Mouse (Mus musculus): Measurements from ENCODE around the gene Defb3. TPM values are rescaled to one million over a fixed set of nuclear protein-coding genes. Genes with fewer than 3 reads are reported as not detected.
"Not testable (repeated sequence)": the region's sequence is repeated elsewhere in the genome, so short reads cannot be mapped to it uniquely, and the experiment has no call there.

The Defb3 gene
- not detected in 2 replicates for polyA plus RNA-seq (2015; fragmentation: Nextera tagmentation; extraction: Ambion mirVana)

DNA sequence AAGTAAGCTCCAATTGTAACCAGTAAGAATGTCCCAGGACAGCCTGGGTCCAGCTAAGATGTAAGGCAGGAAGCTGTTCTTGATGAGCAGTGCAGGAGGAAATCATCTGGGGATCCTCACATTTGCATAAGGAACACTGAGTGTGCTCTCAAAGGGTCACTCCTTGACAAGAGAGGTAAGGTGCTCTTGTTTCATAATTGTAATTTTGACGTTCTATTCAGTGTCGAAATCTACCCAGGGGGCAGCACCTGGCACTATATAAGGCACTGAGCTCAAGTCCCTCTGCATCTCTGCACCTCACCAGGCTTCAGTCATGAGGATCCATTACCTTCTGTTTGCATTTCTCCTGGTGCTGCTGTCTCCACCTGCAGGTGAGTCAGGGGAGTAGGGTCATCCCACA, at the start of gene Defb3:
TSS of gene Defb3 (plus strand) at position 301 of the 400 bp plus-strand sequence.
- not testable (repeated sequence) for H3K4me1 ChIP-seq; ATAC-seq; H3K4me3 ChIP-seq; H3K4me2 ChIP-seq; H3K9me3 ChIP-seq (replicated peaks); H3K9ac ChIP-seq; H3K27ac ChIP-seq; H3K27me3 ChIP-seq; H3K36me3 ChIP-seq (ENCODE audit: poor library complexity, severe bottlenecking)
- 40% methylated on average over 2 of the region's 2 CpGs for WGBS

DNA sequence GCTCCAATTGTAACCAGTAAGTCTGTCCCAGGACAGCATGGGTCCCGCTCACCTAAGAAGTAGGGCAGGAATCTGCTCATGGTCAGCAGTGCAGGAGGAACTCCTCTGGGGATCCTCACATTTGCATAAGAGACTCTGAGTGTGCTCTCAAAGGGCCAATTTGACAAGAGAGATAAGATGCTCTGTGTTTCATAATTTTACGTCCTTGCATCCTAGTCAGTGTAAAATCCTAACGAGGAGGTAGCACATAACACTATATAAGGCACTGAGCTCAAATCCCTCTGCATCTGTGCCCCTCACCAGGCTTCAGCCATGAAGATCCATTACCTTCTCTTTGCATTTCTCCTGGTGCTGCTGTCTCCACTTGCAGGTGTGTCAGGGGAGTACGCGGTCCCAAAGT, 45.9 kb upstream of the Defb3 start, which contains the start of gene Defb5:
TSS of gene Defb5 (plus strand) at position 301 of the 400 bp plus-strand sequence.
- Histone ChIP-seq H3K4me1 (no peaks in the 10 kb centered on the region), H3K27ac (no peak within 1 kb of the TSS), H3K9me3 (replicated peaks) (peaks cover 12% of the 10 kb centered on the region), H3K27me3 (no peaks in the 10 kb centered on the region), H3K4me2 (no peak within 1 kb of the TSS), H3K9ac (no peak within 1 kb of the TSS), H3K4me3 (no peak within 1 kb of the TSS), H3K36me3 (ENCODE audit: poor library complexity, severe bottlenecking) (no peaks in the 10 kb centered on the region)
- ATAC-seq: no peak
- WGBS: 93% methylated on average over 5 of the region's 5 CpGs

GRCm38 (mm10) chr8:19258136-19258535, 35.0 kb upstream of the Defb3 start:
- Histone ChIP-seq H3K36me3 (ENCODE audit: poor library complexity, severe bottlenecking) (no peaks in the 10 kb centered on the region), H3K27ac (no peak overlapping the region), H3K9ac (no peak overlapping the region), H3K4me1 (no peaks in the 10 kb centered on the region), H3K4me3 (no peak overlapping the region), H3K4me2 (no peak overlapping the region), H3K27me3 (no peaks in the 10 kb centered on the region), H3K9me3 (replicated peaks) (peaks cover 12% of the 10 kb centered on the region; the same call in 1 of the 2 replicates)
- no peak for ATAC-seq

GRCm38 (mm10) chr8:19259667-19260066, 33.5 kb upstream of the Defb3 start:
- 46% methylated on average over 3 of the region's 3 CpGs for WGBS
- no peaks in the 10 kb centered on the region for H3K4me1 ChIP-seq
- no peak for ATAC-seq
- H3K27ac ChIP-seq: no peak overlapping the region
- peaks cover 6% of the 10 kb centered on the region; the same call in 1 of the 2 replicates for H3K9me3 ChIP-seq (replicated peaks)
- H3K4me3 ChIP-seq: no peak overlapping the region
- no peaks in the 10 kb centered on the region for H3K36me3 ChIP-seq (ENCODE audit: poor library complexity, severe bottlenecking)
- H3K27me3 ChIP-seq: no peaks in the 10 kb centered on the region
- no peak overlapping the region for H3K4me2 ChIP-seq
- no peak overlapping the region for H3K9ac ChIP-seq

GRCm38 (mm10) chr8:19298361-19298760, 5.2 kb downstream of the Defb3 start:
- not testable (repeated sequence) for H3K27ac ChIP-seq; H3K4me3 ChIP-seq; H3K4me2 ChIP-seq; H3K27me3 ChIP-seq; H3K9ac ChIP-seq; ATAC-seq; H3K9me3 ChIP-seq (replicated peaks); H3K4me1 ChIP-seq; H3K36me3 ChIP-seq (ENCODE audit: poor library complexity, severe bottlenecking)
- 55% methylated on average over 3 of the region's 3 CpGs for WGBS

DNA sequence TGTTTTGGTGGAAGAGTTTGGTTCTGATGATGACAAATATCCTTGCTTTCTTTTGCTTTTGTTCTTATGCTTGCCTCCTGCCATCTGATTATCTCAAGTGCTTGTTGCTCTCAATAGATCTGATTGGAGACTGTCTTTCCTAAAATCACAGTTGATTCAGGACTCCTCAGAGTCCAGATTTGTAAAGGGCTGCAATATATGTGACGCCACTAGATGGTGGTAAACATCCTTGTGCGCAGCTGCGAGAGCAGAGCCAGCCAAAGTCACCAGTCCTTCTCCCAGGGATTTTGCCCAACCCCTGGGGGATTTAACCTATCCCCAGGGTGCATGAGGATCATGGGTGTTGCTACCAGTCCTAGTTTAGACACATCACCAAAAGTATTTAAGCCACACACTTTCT, 38.7 kb downstream of the Defb3 start:
- no peak overlapping the region for H3K4me3 ChIP-seq
- no peaks in the 10 kb centered on the region for H3K27me3 ChIP-seq
- no peak overlapping the region for H3K4me2 ChIP-seq
- no peak overlapping the region for H3K27ac ChIP-seq
- no peak for ATAC-seq
- no peaks in the 10 kb centered on the region for H3K9me3 ChIP-seq (replicated peaks)
- no peaks in the 10 kb centered on the region for H3K4me1 ChIP-seq
- H3K9ac ChIP-seq: no peak overlapping the region
- 0% methylated on average over 3 of the region's 3 CpGs for WGBS
- H3K36me3 ChIP-seq (ENCODE audit: poor library complexity, severe bottlenecking): no peaks in the 10 kb centered on the region

Other genes starting within 250 kb of the Defb3 start
- not detected in 2 replicates for gene Defb39, start 228.6 kb upstream of the Defb3 start, polyA plus RNA-seq (2015; fragmentation: Nextera tagmentation; extraction: Ambion mirVana)
- not detected in 2 replicates for gene Defb12, start 178.5 kb upstream of the Defb3 start, polyA plus RNA-seq (2015; fragmentation: Nextera tagmentation; extraction: Ambion mirVana)
- not detected in 2 replicates for gene Defb34, start 169.6 kb upstream of the Defb3 start, polyA plus RNA-seq (2015; fragmentation: Nextera tagmentation; extraction: Ambion mirVana)
- not detected in 2 replicates for gene Gm45826, start 152.6 kb upstream of the Defb3 start, polyA plus RNA-seq (2015; fragmentation: Nextera tagmentation; extraction: Ambion mirVana)
- not detected in 2 replicates for gene Defb14, start 99.0 kb upstream of the Defb3 start, polyA plus RNA-seq (2015; fragmentation: Nextera tagmentation; extraction: Ambion mirVana)
- not detected in 2 replicates for gene Defb4, start 94.7 kb upstream of the Defb3 start, polyA plus RNA-seq (2015; fragmentation: Nextera tagmentation; extraction: Ambion mirVana)
- not detected in 2 replicates for gene Defb6, start 67.9 kb upstream of the Defb3 start, polyA plus RNA-seq (2015; fragmentation: Nextera tagmentation; extraction: Ambion mirVana)
- gene Defb46, start 53.4 kb upstream of the Defb3 start, polyA plus RNA-seq (2015; fragmentation: Nextera tagmentation; extraction: Ambion mirVana): not detected in 2 replicates
- not detected in 2 replicates for gene Defb5, start 45.8 kb upstream of the Defb3 start, polyA plus RNA-seq (2015; fragmentation: Nextera tagmentation; extraction: Ambion mirVana)
- gene Defb8, start 154.2 kb downstream of the Defb3 start, polyA plus RNA-seq (2015; fragmentation: Nextera tagmentation; extraction: Ambion mirVana): not detected in 2 replicates
- gene Defb7, start 201.7 kb downstream of the Defb3 start, polyA plus RNA-seq (2015; fragmentation: Nextera tagmentation; extraction: Ambion mirVana): not detected in 2 replicates

All from forebrain, embryonic 13.5 days (tissue).